Mouse (Mus musculus): ENCODE data around the gene Ccdc33. TPM values are rescaled to one million over a fixed set of nuclear protein-coding genes. Genes with fewer than 3 reads are reported as not detected.

Ccdc33 gene
- total RNA-seq, 1 experiment = 0.13 TPM

DNA sequence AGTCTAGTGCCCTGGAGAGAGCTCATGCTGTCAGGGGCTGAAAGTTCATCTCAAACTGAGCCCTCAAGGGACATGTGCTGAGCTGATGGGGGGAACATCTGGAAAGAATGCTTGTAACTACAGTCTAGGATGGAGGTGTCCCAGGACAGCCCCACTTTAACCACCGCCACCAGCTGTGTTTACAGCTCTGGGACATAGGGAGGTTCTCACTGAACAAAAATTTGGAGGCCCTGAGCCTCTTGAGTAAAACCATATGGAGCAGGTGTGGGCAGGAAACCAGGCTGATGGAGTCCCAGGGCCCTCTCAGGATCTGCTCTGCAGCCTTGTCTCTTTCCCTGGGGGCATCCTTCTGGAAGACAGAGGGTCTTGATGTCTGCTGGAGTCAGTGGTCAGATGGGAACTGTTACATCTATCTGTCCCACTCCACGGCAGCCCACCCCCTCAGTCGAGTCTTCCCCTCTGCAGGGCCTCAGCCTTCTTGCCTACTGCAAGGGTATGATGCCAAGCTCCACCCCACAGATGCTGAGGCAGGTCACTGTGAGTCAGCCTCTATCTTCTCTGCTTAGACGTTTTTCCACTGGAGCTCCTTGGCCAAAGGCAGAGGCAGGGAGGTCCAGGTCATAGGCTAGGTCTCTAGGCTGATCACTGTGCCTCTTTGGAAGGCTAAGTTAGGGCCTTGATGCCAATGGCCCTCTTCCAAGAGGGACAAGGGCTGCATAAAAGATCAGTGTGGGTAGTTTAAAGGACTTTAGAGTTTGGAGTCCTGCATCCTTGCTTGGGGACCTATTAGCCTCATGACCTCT, 26.8 kb downstream of the Ccdc33 start:
- H3K9me3 ChIP-seq (ENCODE audit: control insufficient read depth, insufficient read depth, low read depth, low read length) = no peaks in the 10 kb centered on the region
- TF ChIP-seq ZC3H11A (IDR thresholded peaks at IDR 0.05; ENCODE audit: borderline replicate concordance, low read depth, low read length) (no peak), CHD2 (IDR thresholded peaks at IDR 0.05; ENCODE audit: low read depth, low read length) (no peak), HCFC1 (IDR thresholded peaks at IDR 0.05; ENCODE audit: borderline replicate concordance, insufficient read depth, low read length) (no peak), ZNF384 (IDR thresholded peaks at IDR 0.05; ENCODE audit: low read depth, low read length) (no peak), MAFK (IDR thresholded peaks at IDR 0.05; ENCODE audit: insufficient read depth, low read depth, low read length) (no peak)
- in situ Hi-C loops (cut with MboI; ENCODE audit: low sequenced_read_pairs in 2 of 2, unreplicated experiment in 2 of 2) = no loop called here
- DNase-seq (ENCODE audit: low read depth, low spot score) = no peak
- no peak overlapping the region for H3K4me3 ChIP-seq (ENCODE audit: insufficient read depth in 1 of 2, low read depth in 1 of 2, low read length in 2 of 2, poor library complexity in 1 of 2, severe bottlenecking in 1 of 2)
- peaks cover 2 to 9% of the 10 kb centered on the region in 2 experiments; a peak in 2 of 4 replicates for H3K4me1 ChIP-seq (ENCODE audit: control insufficient read depth in 2 of 2, insufficient read depth in 2 of 2, low read length in 2 of 2, poor library complexity in 1 of 2)
- no peaks in the 10 kb centered on the region for H3K36me3 ChIP-seq (ENCODE audit: control insufficient read depth, insufficient read depth, low read length, poor library complexity, severe bottlenecking)
- H3K27ac ChIP-seq (ENCODE audit: insufficient read depth, low read depth, low read length, poor library complexity, severe bottlenecking) = no peak overlapping the region
- no peak overlapping the region for H3K9ac ChIP-seq (ENCODE audit: insufficient read depth, low read depth, low read length, poor library complexity, severe bottlenecking)

- TF ChIP-seq ZNF384 (IDR thresholded peaks at IDR 0.05; ENCODE audit: low read depth, low read length) = no peak
- TF ChIP-seq CHD2 (IDR thresholded peaks at IDR 0.05; ENCODE audit: low read depth, low read length) = no peak
- no peak for TF ChIP-seq MAFK (IDR thresholded peaks at IDR 0.05; ENCODE audit: insufficient read depth, low read depth, low read length)
- TF ChIP-seq HCFC1 (IDR thresholded peaks at IDR 0.05; ENCODE audit: borderline replicate concordance, insufficient read depth, low read length) = no peak
- no peak for TF ChIP-seq ZC3H11A (IDR thresholded peaks at IDR 0.05; ENCODE audit: borderline replicate concordance, low read depth, low read length)
Observed at GRCm38 (mm10) chr9:58087277-58087998, 31.2 kb downstream of the Ccdc33 start.

DNA sequence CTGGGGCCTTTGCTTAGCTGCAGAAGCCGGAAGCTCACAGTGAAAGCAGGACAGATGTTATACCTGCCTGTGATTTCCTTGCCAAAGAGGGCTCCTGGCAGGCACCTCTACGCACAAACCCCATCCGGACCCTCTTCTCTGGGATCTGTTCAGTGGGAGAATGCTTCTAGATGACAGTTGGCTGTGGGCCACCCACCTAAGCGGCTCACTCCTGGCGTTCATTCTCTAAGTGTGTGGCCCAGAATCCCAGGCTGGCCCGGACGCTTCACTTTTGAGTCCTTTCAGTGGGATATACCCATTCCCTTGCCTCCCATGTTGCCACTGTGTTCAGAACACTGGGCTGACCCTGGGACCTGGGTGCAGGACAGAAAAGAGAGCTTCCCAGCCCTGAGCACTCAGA, 31.8 kb downstream of the Ccdc33 start:
- no peaks in the 10 kb centered on the region for H3K36me3 ChIP-seq (ENCODE audit: control insufficient read depth, insufficient read depth, low read length, poor library complexity, severe bottlenecking)
- DNase-seq (ENCODE audit: low read depth, low spot score) = no peak
- H3K4me3 ChIP-seq (ENCODE audit: insufficient read depth in 1 of 2, low read depth in 1 of 2, low read length in 2 of 2, poor library complexity in 1 of 2, severe bottlenecking in 1 of 2) = no peak overlapping the region
- peaks cover 14 to 27% of the 10 kb centered on the region in 2 experiments for H3K4me1 ChIP-seq (ENCODE audit: control insufficient read depth in 2 of 2, insufficient read depth in 2 of 2, low read length in 2 of 2, poor library complexity in 1 of 2)
- no peak overlapping the region for H3K9ac ChIP-seq (ENCODE audit: insufficient read depth, low read depth, low read length, poor library complexity, severe bottlenecking)
- TF ChIP-seq ZNF384 (IDR thresholded peaks at IDR 0.05; ENCODE audit: low read depth, low read length) (no peak), HCFC1 (IDR thresholded peaks at IDR 0.05; ENCODE audit: borderline replicate concordance, insufficient read depth, low read length) (no peak), CHD2 (IDR thresholded peaks at IDR 0.05; ENCODE audit: low read depth, low read length) (no peak), MAFK (IDR thresholded peaks at IDR 0.05; ENCODE audit: insufficient read depth, low read depth, low read length) (no peak), ZC3H11A (IDR thresholded peaks at IDR 0.05; ENCODE audit: borderline replicate concordance, low read depth, low read length) (no peak)
- in situ Hi-C loops (cut with MboI; ENCODE audit: low sequenced_read_pairs in 2 of 2, unreplicated experiment in 2 of 2) = no loop called here
- no peak overlapping the region for H3K27ac ChIP-seq (ENCODE audit: insufficient read depth, low read depth, low read length, poor library complexity, severe bottlenecking)
- H3K9me3 ChIP-seq (ENCODE audit: control insufficient read depth, insufficient read depth, low read depth, low read length) = no peaks in the 10 kb centered on the region

More at GRCm38 (mm10) chr9:58087277-58087998, 31.2 kb downstream of the Ccdc33 start:
- no peak overlapping the region for H3K4me3 ChIP-seq (ENCODE audit: insufficient read depth in 1 of 2, low read depth in 1 of 2, low read length in 2 of 2, poor library complexity in 1 of 2, severe bottlenecking in 1 of 2)
- no peak overlapping the region for H3K9ac ChIP-seq (ENCODE audit: insufficient read depth, low read depth, low read length, poor library complexity, severe bottlenecking)
- no peaks in the 10 kb centered on the region for H3K36me3 ChIP-seq (ENCODE audit: control insufficient read depth, insufficient read depth, low read length, poor library complexity, severe bottlenecking)
- peaks cover 14 to 27% of the 10 kb centered on the region in 2 experiments for H3K4me1 ChIP-seq (ENCODE audit: control insufficient read depth in 2 of 2, insufficient read depth in 2 of 2, low read length in 2 of 2, poor library complexity in 1 of 2)
- in situ Hi-C loops (cut with MboI; ENCODE audit: low sequenced_read_pairs in 2 of 2, unreplicated experiment in 2 of 2) = no loop called here
- no peak for DNase-seq (ENCODE audit: low read depth, low spot score)
- no peak overlapping the region for H3K27ac ChIP-seq (ENCODE audit: insufficient read depth, low read depth, low read length, poor library complexity, severe bottlenecking)
- H3K9me3 ChIP-seq (ENCODE audit: control insufficient read depth, insufficient read depth, low read depth, low read length) = no peaks in the 10 kb centered on the region

DNA sequence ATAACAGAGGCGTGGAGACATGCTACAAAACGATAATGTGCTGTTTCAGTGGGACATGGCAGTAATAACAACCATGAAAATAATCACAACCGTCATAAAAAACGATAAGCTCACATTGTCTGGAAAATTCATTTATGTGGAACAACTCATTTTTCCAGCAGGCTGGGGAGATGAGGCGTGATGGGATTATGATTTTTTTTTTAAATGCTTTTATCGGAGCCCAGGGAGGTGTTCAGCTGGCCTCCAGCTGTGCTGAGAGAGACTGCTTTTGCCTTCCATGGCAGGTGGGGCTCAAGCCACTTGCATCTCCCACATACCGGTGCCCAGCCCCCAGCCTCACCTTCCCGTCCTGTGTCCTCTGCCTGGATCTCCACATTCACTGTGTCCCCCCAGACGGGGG, 32.4 kb downstream of the Ccdc33 start:
- Histone ChIP-seq H3K36me3 (ENCODE audit: control insufficient read depth, insufficient read depth, low read length, poor library complexity, severe bottlenecking) (no peaks in the 10 kb centered on the region), H3K27ac (ENCODE audit: insufficient read depth, low read depth, low read length, poor library complexity, severe bottlenecking) (no peak overlapping the region), H3K4me1 (ENCODE audit: control insufficient read depth in 2 of 2, insufficient read depth in 2 of 2, low read length in 2 of 2, poor library complexity in 1 of 2) (peaks cover 14 to 27% of the 10 kb centered on the region in 2 experiments), H3K4me3 (ENCODE audit: insufficient read depth in 1 of 2, low read depth in 1 of 2, low read length in 2 of 2, poor library complexity in 1 of 2, severe bottlenecking in 1 of 2) (no peak overlapping the region), H3K9me3 (ENCODE audit: control insufficient read depth, insufficient read depth, low read depth, low read length) (no peaks in the 10 kb centered on the region), H3K9ac (ENCODE audit: insufficient read depth, low read depth, low read length, poor library complexity, severe bottlenecking) (no peak overlapping the region)
- TF ChIP-seq ZC3H11A (IDR thresholded peaks at IDR 0.05; ENCODE audit: borderline replicate concordance, low read depth, low read length) = no peak
- TF ChIP-seq MAFK (IDR thresholded peaks at IDR 0.05; ENCODE audit: insufficient read depth, low read depth, low read length) = no peak
- TF ChIP-seq ZNF384 (IDR thresholded peaks at IDR 0.05; ENCODE audit: low read depth, low read length) = no peak
- no peak for TF ChIP-seq HCFC1 (IDR thresholded peaks at IDR 0.05; ENCODE audit: borderline replicate concordance, insufficient read depth, low read length)
- no peak for TF ChIP-seq CHD2 (IDR thresholded peaks at IDR 0.05; ENCODE audit: low read depth, low read length)
- in situ Hi-C loops (cut with MboI; ENCODE audit: low sequenced_read_pairs in 2 of 2, unreplicated experiment in 2 of 2) = no loop called here
- DNase-seq (ENCODE audit: low read depth, low spot score) = no peak
